Mouse (Mus musculus) small intestine, adult 2 months (tissue): Measurements from ENCODE around the gene Gm20388.

Source experiments
- CTCF ChIP-seq: fragments of 200-500 bp; IDR thresholded peaks from 2 replicates; pipeline ENCODE4 v1.5.1; 2012; ENCODE audit warnings: low read depth, mild to moderate bottlenecking, control low read depth, inconsistent platforms, low read length, moderate library complexity, mixed read lengths; ENCODE audit not compliant: insufficient replicate concordance, insufficient read length; ENCODE audit errors: extremely low read depth
- POLR2A ChIP-seq: fragments of 200-500 bp; IDR thresholded peaks from 2 replicates; pipeline ENCODE4 v1.6.1; 2012; ENCODE audit warnings: low read depth, mild to moderate bottlenecking, control low read depth, inconsistent platforms, low read length, moderate library complexity

- no peak for TF ChIP-seq POLR2A
- no peak for TF ChIP-seq CTCF
Observed at GRCm38 (mm10) chr8:122661138-122661537, 2750.5 kb downstream of the Gm20388 start.
